Mouse (Mus musculus) monocyte, adult 59 days (primary cell): ENCODE results near the gene Itgb8. TPM values are rescaled to one million over a fixed set of nuclear protein-coding genes. Genes with fewer than 3 reads are reported as not detected.

Experiments
- total RNA-seq, 2 experiments: library from RNA; stranded (reverse); gene quantifications; one replicate each; pipeline ENCODE4 v1.2.4; 2023

Itgb8 gene
- not detected for total RNA-seq

GRCm38 (mm10) chr12:119238696-119239415, at the start of gene Itgb8:
Itgb8 (minus strand) TSS chr12:119238802.

Other genes with a start within 250 kb of the Itgb8 start
- not detected for gene Macc1, start 75.5 kb upstream of the Itgb8 start, total RNA-seq